Mouse (Mus musculus): ENCODE measurements around the gene Trp63. TPM values are rescaled to one million over a fixed set of nuclear protein-coding genes. Genes with fewer than 3 reads are reported as not detected.

Gene Trp63
- 6.1 and 10.8 TPM in 2 replicates for polyA plus RNA-seq (2012; rRNA removed)

GRCm38 (mm10) chr16:25683531-25684248 is at the start of gene Trp63:
TSS of gene Trp63 (plus strand) at chr16:25683763.

Data from stomach, adult 2 months (tissue).